Mouse (Mus musculus) kidney, postnatal 0 days (tissue): Measurements from ENCODE around the gene Cat. TPM values are rescaled to one million over a fixed set of nuclear protein-coding genes. Genes with fewer than 3 reads are reported as not detected.

Experiments used
- ATAC-seq: fragments of 200-750 bp; cut with Nextera tagmentation; replicated peaks from 2 replicates; pipeline ENCODE4 v1.8.0; 2017; ENCODE audit warnings: low read depth, moderate number of reproducible peaks, moderate TSS enrichment, moderate library complexity; ENCODE audit not compliant: low FRiP score
- DNase-seq: peaks from one replicate; pipeline ENCODE4 v3.0.0-alpha.2; 2016; ENCODE audit warnings: low spot score
- H3K27ac ChIP-seq: fragments of 300-500 bp; sonication (generic); 2 replicates; pipeline ENCODE4 v1.5.1; 2014; ENCODE audit warnings: mild to moderate bottlenecking
- H3K27me3 ChIP-seq: fragments of 300-500 bp; sonication (generic); 2 replicates; pipeline ENCODE4 v1.6.1; 2014; ENCODE audit warnings: low read length, mixed read lengths; ENCODE audit not compliant: insufficient read depth
- H3K36me3 ChIP-seq: fragments of 300-500 bp; sonication (generic); 2 replicates; pipeline ENCODE4 v1.6.1; 2014; ENCODE audit warnings: low read length, mixed read lengths; ENCODE audit not compliant: insufficient read depth
- H3K4me1 ChIP-seq: fragments of 300-500 bp; sonication (generic); replicated peaks from 2 replicates; pipeline ENCODE4 v1.6.1; 2014; ENCODE audit warnings: antibody characterized with exemption, low read length, mixed read lengths; ENCODE audit not compliant: insufficient read depth
- H3K4me2 ChIP-seq: fragments of 300-500 bp; sonication (generic); 2 replicates; pipeline ENCODE4 v1.6.1; 2014; ENCODE audit warnings: mild to moderate bottlenecking, low read length, moderate library complexity, mixed read lengths
- H3K4me3 ChIP-seq: fragments of 300-500 bp; sonication (generic); replicated peaks from 2 replicates; pipeline ENCODE4 v1.5.1; 2014; ENCODE audit warnings: low read depth, low read length
- H3K9ac ChIP-seq: fragments of 300-500 bp; sonication (generic); 2 replicates; pipeline ENCODE4 v1.6.1; 2014; ENCODE audit warnings: low read depth, low read length
- H3K9me3 ChIP-seq: fragments of 300-500 bp; sonication (generic); replicated peaks from 2 replicates; pipeline ENCODE4 v1.6.1; 2016; ENCODE audit warnings: low read length, inconsistent platforms, mixed read lengths
- CTCF ChIP-seq: IDR thresholded peaks from 2 replicates; pipeline ENCODE4 v1.5.1; 2016; ENCODE audit warnings: antibody characterized with exemption, low read depth, mild to moderate bottlenecking, moderate library complexity
- WGBS: fragments of 180-500 bp; shearing (Covaris S2); extraction: QIAGEN DNeasy Blood & Tissue Kit; methylation state at CpG from one replicate; pipeline ENCODE4 v1.1.7; 2014; 5-methylcytosine and 5-hydroxymethylcytosine counted together
- polyA plus RNA-seq: library from polyadenylated mRNA; unstranded; fragments of >200 nt; fragmentation: Nextera tagmentation; extraction: Ambion mirVana; gene quantifications from 2 replicates; pipeline ENCODE4 v1.2.1, GENCODE M21; 2015

Gene Cat
- polyA plus RNA-seq, result 83.5 and 85.1 TPM in 2 replicates

DNA sequence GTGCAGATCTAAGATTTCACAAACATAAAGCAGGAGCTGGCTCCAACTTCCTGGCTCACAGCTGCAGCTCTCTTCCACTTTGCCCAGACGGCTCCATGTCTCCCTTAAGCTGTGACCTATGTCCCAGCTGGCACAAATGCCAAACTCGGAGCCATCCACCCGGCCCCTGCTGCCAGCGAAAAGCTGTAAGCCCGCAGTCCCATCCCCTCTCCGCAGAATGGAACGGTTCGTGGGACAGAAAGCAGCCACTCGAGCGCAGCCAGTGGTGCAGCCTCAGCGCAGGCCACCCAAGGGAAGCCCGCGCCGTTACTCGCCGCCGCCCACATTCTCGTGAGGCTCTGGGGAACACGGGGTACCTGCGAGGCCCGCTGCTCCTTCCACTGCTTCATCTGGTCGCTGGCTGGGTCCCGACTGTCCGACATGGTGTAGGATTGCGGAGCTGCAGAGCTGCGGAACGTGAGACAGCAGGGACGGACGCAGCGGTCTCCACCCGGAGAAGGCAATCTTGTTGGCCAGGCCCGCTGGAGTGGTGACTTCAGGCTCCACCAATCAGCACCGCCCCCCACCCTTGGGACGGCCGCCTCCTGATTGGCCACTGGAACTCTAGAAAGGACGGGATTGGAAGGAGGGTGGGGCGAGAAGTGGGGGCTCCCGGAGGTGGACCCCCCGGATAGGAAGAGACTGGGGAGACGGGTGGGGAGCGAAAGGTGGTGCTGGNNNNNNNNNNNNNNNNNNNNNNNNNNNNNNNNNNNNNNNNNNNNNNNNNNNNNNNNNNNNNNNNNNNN is at the start of gene Cat:
Gene Cat (minus strand): TSS at position 544 of the 785 bp plus-strand sequence.
- peak within 1 kb of the TSS; percentile 64 for H3K4me2 ChIP-seq
- under 1% methylated on average over 41 of the region's 41 CpGs for WGBS
- no peak for TF ChIP-seq CTCF

GRCm38 (mm10) chr2:103525596-103525995 is 40.6 kb upstream of the Cat start:
- H3K9ac ChIP-seq, result no peak overlapping the region
- DNase-seq (no peak), ATAC-seq (no peak)
- no peak overlapping the region for H3K4me3 ChIP-seq
- no peaks in the 10 kb centered on the region for H3K4me1 ChIP-seq
- no peaks in the 10 kb centered on the region for H3K36me3 ChIP-seq
- no peak overlapping the region for H3K4me2 ChIP-seq
- no peaks in the 10 kb centered on the region for H3K9me3 ChIP-seq
- no peaks in the 10 kb centered on the region for H3K27me3 ChIP-seq
- WGBS, result 76% methylated on average over 1 of the region's 1 CpGs
- H3K27ac ChIP-seq, result no peak overlapping the region
- TF ChIP-seq CTCF, result no peak

More for the DNA sequence above, at the start of gene Cat:
- H3K4me3 ChIP-seq, result peak within 1 kb of the TSS; percentile 75
- no peaks in the 10 kb centered on the region for H3K36me3 ChIP-seq
- DNase-seq (peak; percentile 99), ATAC-seq (peak; percentile 99)
- peak within 1 kb of the TSS; percentile 70 for H3K9ac ChIP-seq
- H3K9me3 ChIP-seq, result no peaks in the 10 kb centered on the region
- no peaks in the 10 kb centered on the region for H3K27me3 ChIP-seq
- peak within 1 kb of the TSS; percentile 91 for H3K27ac ChIP-seq
- H3K4me1 ChIP-seq, result peaks cover 14% of the 10 kb centered on the region

GRCm38 (mm10) chr2:103516472-103516871 is 31.5 kb upstream of the Cat start:
- WGBS, result 77% methylated on average over 1 of the region's 1 CpGs
- Histone ChIP-seq H3K27me3 (no peaks in the 10 kb centered on the region), H3K4me2 (no peak overlapping the region), H3K36me3 (no peaks in the 10 kb centered on the region), H3K9me3 (no peaks in the 10 kb centered on the region), H3K4me1 (no peaks in the 10 kb centered on the region), H3K4me3 (no peak overlapping the region), H3K27ac (no peak overlapping the region), H3K9ac (no peak overlapping the region)
- ATAC-seq (no peak), DNase-seq (no peak)
- no peak for TF ChIP-seq CTCF

GRCm38 (mm10) chr2:103515513-103516180 is 30.7 kb upstream of the Cat start:
- no peak for ATAC-seq
- Histone ChIP-seq H3K4me3 (no peak overlapping the region), H3K36me3 (no peaks in the 10 kb centered on the region), H3K9me3 (no peaks in the 10 kb centered on the region), H3K27me3 (no peaks in the 10 kb centered on the region), H3K4me1 (no peaks in the 10 kb centered on the region), H3K4me2 (no peak overlapping the region), H3K9ac (no peak overlapping the region), H3K27ac (no peak overlapping the region)
- no peak for DNase-seq
- WGBS, result 78% methylated on average over 6 of the region's 6 CpGs
- TF ChIP-seq CTCF, result no peak

- no peak for ATAC-seq
- peak; percentile 54 for DNase-seq
These were observed 27.3 kb upstream of the Cat start for GRCm38 (mm10) chr2:103512066-103512795.

DNA sequence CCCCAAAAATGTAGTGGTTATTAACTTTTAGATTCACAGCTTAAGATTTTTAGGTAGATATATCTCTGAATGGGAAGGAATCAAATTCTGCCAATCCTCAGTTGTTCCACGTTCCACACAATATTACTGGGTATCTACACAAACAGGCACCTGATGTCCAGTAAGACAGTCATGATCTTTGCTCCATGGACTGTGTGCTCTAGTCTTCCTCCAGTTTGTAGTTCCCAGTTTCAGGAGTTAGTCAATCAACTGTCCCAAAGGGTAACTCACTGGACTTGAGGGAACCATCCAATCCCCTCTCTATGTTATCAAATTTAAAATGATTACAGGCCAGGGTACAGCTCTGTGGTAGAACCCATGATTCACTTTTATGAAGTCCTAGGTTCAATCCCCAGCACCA is 26.7 kb upstream of the Cat start:
- Histone ChIP-seq H3K4me3 (no peak overlapping the region), H3K27me3 (no peaks in the 10 kb centered on the region), H3K4me1 (no peaks in the 10 kb centered on the region), H3K4me2 (no peak overlapping the region), H3K36me3 (no peaks in the 10 kb centered on the region), H3K27ac (no peak overlapping the region), H3K9ac (no peak overlapping the region), H3K9me3 (no peaks in the 10 kb centered on the region)
- ATAC-seq (no peak), DNase-seq (no peak)
- TF ChIP-seq CTCF, result no peak
- 90% methylated on average over 1 of the region's 1 CpGs for WGBS

More at GRCm38 (mm10) chr2:103512066-103512795, 27.3 kb upstream of the Cat start:
- no peak overlapping the region for H3K4me3 ChIP-seq
- no peak overlapping the region for H3K4me2 ChIP-seq
- no peaks in the 10 kb centered on the region for H3K9me3 ChIP-seq
- no peak overlapping the region for H3K9ac ChIP-seq
- no peak for TF ChIP-seq CTCF
- no peaks in the 10 kb centered on the region for H3K36me3 ChIP-seq
- no peak overlapping the region for H3K27ac ChIP-seq
- no peaks in the 10 kb centered on the region for H3K4me1 ChIP-seq
- 57% methylated on average over 5 of the region's 5 CpGs for WGBS
- no peaks in the 10 kb centered on the region for H3K27me3 ChIP-seq
